Mouse (Mus musculus) heart, postnatal 0 days (tissue): ENCODE data around the gene Cnn3. TPM values are rescaled to one million over a fixed set of nuclear protein-coding genes. Genes with fewer than 3 reads are reported as not detected.
A peak's percentile ranks its signal among the peaks of the same experiment; 100 is the strongest.

Experiments used
- ATAC-seq: fragments of 200-750 bp; cut with Nextera tagmentation; 2 replicates; pipeline ENCODE4 v1.8.0; 2017; ENCODE audit warnings: low read depth, moderate number of reproducible peaks, moderate library complexity; ENCODE audit not compliant: insufficient read depth
- DNase-seq: peaks from one replicate; pipeline ENCODE4 v3.0.0-alpha.2; 2016; ENCODE audit warnings: low spot score
- H3K27ac ChIP-seq: fragments of 300-500 bp; sonication (generic); 2 replicates; pipeline ENCODE4 v1.5.1; 2014; ENCODE audit warnings: low read depth, mild to moderate bottlenecking
- H3K27me3 ChIP-seq: fragments of 300-500 bp; sonication (generic); 2 replicates; pipeline ENCODE4 v1.6.1; 2014; ENCODE audit warnings: low read length, mixed read lengths; ENCODE audit not compliant: control insufficient read depth, insufficient read depth
- H3K36me3 ChIP-seq: fragments of 300-500 bp; sonication (generic); replicated peaks from 2 replicates; pipeline ENCODE4 v1.6.1; 2014; ENCODE audit warnings: low read length, mixed read lengths; ENCODE audit not compliant: control insufficient read depth, insufficient read depth
- H3K4me1 ChIP-seq: fragments of 300-500 bp; sonication (generic); 2 replicates; pipeline ENCODE4 v1.6.1; 2014; ENCODE audit warnings: antibody characterized with exemption; ENCODE audit not compliant: control insufficient read depth, insufficient read depth
- H3K4me2 ChIP-seq: fragments of 300-500 bp; sonication (generic); 2 replicates; pipeline ENCODE4 v1.6.1; 2014; ENCODE audit warnings: low read depth, mild to moderate bottlenecking, low read length, moderate library complexity
- H3K4me3 ChIP-seq: fragments of 300-500 bp; sonication (generic); 2 replicates; pipeline ENCODE4 v1.5.1; 2014; ENCODE audit warnings: low read depth, low read length
- H3K9ac ChIP-seq: fragments of 300-500 bp; sonication (generic); replicated peaks from 2 replicates; pipeline ENCODE4 v1.6.1; 2014; ENCODE audit warnings: low read depth, low read length, mixed read lengths
- H3K9me3 ChIP-seq: fragments of 300-500 bp; sonication (generic); replicated peaks from 2 replicates; pipeline ENCODE4 v1.6.1; 2016; ENCODE audit warnings: low read length; ENCODE audit not compliant: control insufficient read depth
- CTCF ChIP-seq: IDR thresholded peaks from 2 replicates; pipeline ENCODE4 v1.5.1; 2016; ENCODE audit warnings: antibody characterized with exemption, control low read depth, low read depth
- EP300 ChIP-seq: IDR thresholded peaks from 2 replicates; pipeline ENCODE4 v1.6.1; 2016; ENCODE audit warnings: antibody characterized with exemption, low read depth
- WGBS: fragments of 180-500 bp; shearing (Covaris S2); extraction: QIAGEN DNeasy Blood & Tissue Kit; methylation state at CpG from one replicate; pipeline ENCODE4 v1.1.7; 2014; 5-methylcytosine and 5-hydroxymethylcytosine counted together
- polyA plus RNA-seq: library from polyadenylated mRNA; unstranded; fragments of >200 nt; fragmentation: Nextera tagmentation; extraction: Ambion mirVana; gene quantifications from 2 replicates; pipeline ENCODE4 v1.2.1, GENCODE M21; 2015
- total RNA-seq: library from RNA; depleted of rRNA; stranded (reverse); fragments of >200 nt; gene quantifications from 2 replicates; pipeline ENCODE4 v1.2.3, GENCODE M21; 2014; ENCODE audit warnings: low replicate concordance

The Cnn3 gene
- total and polyA plus RNA-seq, 2 experiments from 2014 or later, result 132 to 190 TPM

DNA sequence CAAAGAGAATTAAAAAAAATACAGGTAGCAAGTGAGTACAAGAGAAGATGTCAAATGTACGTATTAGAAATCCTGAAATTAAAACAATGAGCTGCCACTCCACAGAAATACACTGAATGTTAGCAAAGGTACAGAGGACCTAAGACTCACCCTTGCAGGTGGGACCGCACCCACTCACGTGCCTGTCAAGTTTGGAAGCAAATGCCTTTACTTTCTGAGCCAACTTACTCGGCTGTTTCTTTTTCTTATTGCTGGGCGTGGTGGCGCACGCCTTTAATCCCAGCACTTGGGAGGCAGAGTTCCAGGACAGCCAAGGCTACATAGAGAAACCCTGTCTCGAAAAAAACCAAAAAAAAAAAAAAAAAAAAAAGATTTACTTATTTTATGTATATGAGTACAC is 3.9 kb upstream of the Cnn3 start:
- ATAC-seq (no peak), DNase-seq (no peak)
- no peaks in the 10 kb centered on the region for H3K27me3 ChIP-seq
- no peak overlapping the region for H3K9ac ChIP-seq
- WGBS, result 87% methylated on average over 8 of the region's 8 CpGs
- no peaks in the 10 kb centered on the region for H3K9me3 ChIP-seq
- no peak overlapping the region for H3K27ac ChIP-seq
- no peak overlapping the region for H3K4me3 ChIP-seq
- no peak overlapping the region for H3K4me2 ChIP-seq
- TF ChIP-seq CTCF (no peak), EP300 (no peak)
- no peaks in the 10 kb centered on the region for H3K36me3 ChIP-seq
- peaks cover 10% of the 10 kb centered on the region; the same call in 1 of the 2 replicates for H3K4me1 ChIP-seq

DNA sequence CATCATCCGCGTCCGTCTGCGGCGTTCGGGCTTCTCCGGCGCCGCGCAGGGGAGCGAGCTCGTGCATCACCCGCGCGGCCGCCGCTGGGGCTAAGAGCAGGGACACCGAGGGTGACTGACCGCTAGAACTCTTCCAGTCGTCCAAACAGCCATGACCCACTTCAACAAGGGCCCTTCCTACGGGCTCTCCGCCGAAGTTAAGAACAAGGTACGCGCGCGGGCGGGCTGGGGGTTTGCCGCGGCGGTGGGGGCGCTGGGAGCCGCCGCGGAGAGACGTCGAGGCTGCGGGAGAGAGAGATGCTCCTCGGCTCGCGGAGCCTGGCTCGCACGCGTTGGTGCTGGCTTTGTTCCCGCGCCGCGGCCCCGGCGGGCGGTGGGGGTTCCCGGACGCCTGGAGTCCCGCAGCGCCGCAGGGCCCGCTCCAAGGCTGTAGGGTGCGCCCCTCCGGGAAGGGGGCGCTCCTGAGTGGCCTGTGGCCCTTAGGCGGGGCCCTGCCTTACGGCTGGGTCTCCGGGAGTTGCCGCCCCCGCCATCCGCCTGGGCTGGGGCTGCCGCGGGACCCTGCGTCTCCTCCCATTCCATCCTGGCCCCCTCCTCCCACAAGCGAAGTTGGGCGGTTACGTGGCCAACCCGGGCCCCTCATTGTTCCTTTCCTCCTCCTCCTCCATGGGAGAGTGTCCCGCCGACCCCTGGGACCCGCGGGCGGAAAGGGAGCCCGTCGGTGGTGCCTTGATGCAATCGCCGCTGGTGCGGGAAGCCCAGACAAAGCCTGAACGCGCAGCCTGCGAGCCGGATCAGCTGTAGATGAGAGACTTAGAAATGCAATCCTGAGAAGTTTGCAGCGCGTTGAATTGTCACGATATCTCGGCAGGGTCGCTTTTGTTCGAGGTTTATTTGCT is 573 bp downstream of the Cnn3 start:
- Histone ChIP-seq H3K4me2 (peak overlapping the region; percentile 87), H3K9me3 (no peaks in the 10 kb centered on the region), H3K4me1 (peaks cover 25% of the 10 kb centered on the region), H3K9ac (peak overlapping the region; percentile 87), H3K4me3 (peak overlapping the region; percentile 70), H3K27ac (peak overlapping the region; percentile 96), H3K36me3 (no peaks in the 10 kb centered on the region), H3K27me3 (no peaks in the 10 kb centered on the region)
- WGBS, result under 1% methylated on average over 87 of the region's 93 CpGs
- DNase-seq (peak; percentile 64), ATAC-seq (peak; percentile 76)
- TF ChIP-seq EP300 (peak; percentile 77), CTCF (peak; percentile 34)

GRCm38 (mm10) chr3:121427520-121427908 is 1.2 kb downstream of the Cnn3 start:
- ATAC-seq (peak; percentile 47), DNase-seq (peak; percentile 81)
- no peaks in the 10 kb centered on the region for H3K27me3 ChIP-seq
- H3K9me3 ChIP-seq, result no peaks in the 10 kb centered on the region
- H3K4me3 ChIP-seq, result peak overlapping the region; percentile 70
- TF ChIP-seq EP300 (0 out of 2 replicates have a peak, but pooled peaks have one; percentile 19), CTCF (no peak)
- H3K4me1 ChIP-seq, result peaks cover 29% of the 10 kb centered on the region
- peak overlapping the region; percentile 87 for H3K9ac ChIP-seq
- WGBS, result under 1% methylated on average over 13 of the region's 13 CpGs
- H3K27ac ChIP-seq, result peak overlapping the region; percentile 96
- H3K4me2 ChIP-seq, result peak overlapping the region; percentile 87
- no peaks in the 10 kb centered on the region for H3K36me3 ChIP-seq

GRCm38 (mm10) chr3:121428230-121428629 is 1.9 kb downstream of the Cnn3 start:
- H3K36me3 ChIP-seq, result no peaks in the 10 kb centered on the region
- no peaks in the 10 kb centered on the region for H3K27me3 ChIP-seq
- no peak for DNase-seq
- H3K9ac ChIP-seq, result peak overlapping the region; percentile 87
- TF ChIP-seq EP300 (no peak), CTCF (no peak)
- peak overlapping the region; percentile 96 for H3K27ac ChIP-seq
- 3% methylated on average over 8 of the region's 8 CpGs for WGBS
- peaks cover 31% of the 10 kb centered on the region for H3K4me1 ChIP-seq
- H3K4me2 ChIP-seq, result peak overlapping the region; percentile 87
- no peak for ATAC-seq
- peak overlapping the region; percentile 70 for H3K4me3 ChIP-seq
- no peaks in the 10 kb centered on the region for H3K9me3 ChIP-seq

DNA sequence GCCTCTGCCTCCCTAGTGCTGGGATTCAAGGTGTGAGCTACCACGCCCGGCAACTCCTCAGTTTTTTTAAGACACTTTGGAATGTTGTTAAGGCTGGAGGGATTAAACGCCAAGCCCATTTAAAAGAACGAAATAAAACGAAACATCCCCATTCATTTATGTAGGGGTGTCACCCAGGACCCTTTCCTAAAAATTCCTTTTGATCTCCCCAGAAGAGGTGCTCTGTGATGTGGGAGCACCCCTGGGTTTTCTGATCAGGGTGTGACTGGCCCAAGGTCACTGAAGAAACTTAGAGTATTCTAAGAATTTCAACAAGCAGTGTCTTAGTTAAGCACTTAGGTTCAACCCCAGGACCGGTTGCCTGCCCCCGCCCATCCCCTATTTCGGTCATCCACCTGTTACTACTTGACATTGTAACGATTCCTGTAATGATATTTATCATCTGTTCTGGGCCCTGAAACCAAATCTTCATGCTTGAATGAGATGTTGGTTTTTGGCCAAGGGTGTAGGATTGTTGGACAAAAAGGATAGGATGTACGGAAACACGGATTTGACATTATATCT is 2.5 kb downstream of the Cnn3 start:
- H3K4me2 ChIP-seq, result peak overlapping the region; percentile 87
- H3K4me1 ChIP-seq, result peaks cover 37% of the 10 kb centered on the region
- 41% methylated on average over 11 of the region's 11 CpGs for WGBS
- peak overlapping the region; percentile 87; the same call in 1 of the 2 replicates for H3K9ac ChIP-seq
- no peak for DNase-seq
- no peaks in the 10 kb centered on the region for H3K9me3 ChIP-seq
- ATAC-seq, result no peak
- TF ChIP-seq EP300 (no peak), CTCF (no peak)
- H3K27ac ChIP-seq, result peak overlapping the region; percentile 96
- no peaks in the 10 kb centered on the region for H3K27me3 ChIP-seq
- no peaks in the 10 kb centered on the region for H3K36me3 ChIP-seq
- H3K4me3 ChIP-seq, result peak overlapping the region; percentile 70
